Mouse (Mus musculus) kidney, postnatal 14 days (tissue): ENCODE results near the gene Ptprk.

Source experiments
- DNase-seq: peaks from one replicate; pipeline ENCODE4 v3.0.0; 2022; ENCODE audit warnings: mixed read lengths

Ptprk gene

GRCm38 (mm10) chr10:28074653-28075451, at the start of gene Ptprk:
Ptprk (plus strand) TSS chr10:28074820.
- peak; percentile 98 for DNase-seq

GRCm38 (mm10) chr10:28027791-28028190, 46.8 kb upstream of the Ptprk start:
- no peak for DNase-seq

- no peak for DNase-seq
These were observed 38.2 kb upstream of the Ptprk start for GRCm38 (mm10) chr10:28036456-28036855.

- DNase-seq: no peak
These were observed 19.9 kb upstream of the Ptprk start for GRCm38 (mm10) chr10:28054764-28055163.

- no peak for DNase-seq
These were observed 15.4 kb upstream of the Ptprk start for GRCm38 (mm10) chr10:28059222-28059621.

- no peak for DNase-seq
These were observed 6.6 kb upstream of the Ptprk start for GRCm38 (mm10) chr10:28067997-28068396.

- peak; percentile 58 for DNase-seq
These were observed 498 bp upstream of the Ptprk start for GRCm38 (mm10) chr10:28073991-28074652.

GRCm38 (mm10) chr10:28075491-28076035, 943 bp downstream of the Ptprk start:
- peak; percentile 52 for DNase-seq

GRCm38 (mm10) chr10:28076036-28076855, 1.6 kb downstream of the Ptprk start:
- DNase-seq: peak; percentile 59

- DNase-seq: no peak
These were observed 3.6 kb downstream of the Ptprk start for GRCm38 (mm10) chr10:28078270-28078669.

- DNase-seq: no peak
These were observed 6.6 kb downstream of the Ptprk start for GRCm38 (mm10) chr10:28081221-28081620.

GRCm38 (mm10) chr10:28083183-28083582, 8.6 kb downstream of the Ptprk start:
- no peak for DNase-seq

- DNase-seq: no peak
These were observed 9.0 kb downstream of the Ptprk start for GRCm38 (mm10) chr10:28083625-28084024.

- DNase-seq: peak; percentile 30
These were observed 12.7 kb downstream of the Ptprk start for GRCm38 (mm10) chr10:28087341-28087740.

- no peak for DNase-seq
These were observed 13.1 kb downstream of the Ptprk start for GRCm38 (mm10) chr10:28087749-28088148.

- DNase-seq: peak; percentile 61
These were observed 21.4 kb downstream of the Ptprk start for GRCm38 (mm10) chr10:28096007-28096406.

GRCm38 (mm10) chr10:28097637-28098036, 23.0 kb downstream of the Ptprk start:
- DNase-seq: no peak

- DNase-seq: no peak
These were observed 24.3 kb downstream of the Ptprk start for GRCm38 (mm10) chr10:28098923-28099322.

GRCm38 (mm10) chr10:28103406-28103906, 28.8 kb downstream of the Ptprk start:
- no peak for DNase-seq

GRCm38 (mm10) chr10:28103924-28104323, 29.3 kb downstream of the Ptprk start:
- DNase-seq: no peak

- DNase-seq: peak; percentile 86
These were observed 30.6 kb downstream of the Ptprk start for GRCm38 (mm10) chr10:28105247-28105646.

- DNase-seq: peak; percentile 22
These were observed 38.4 kb downstream of the Ptprk start for GRCm38 (mm10) chr10:28112826-28113589.
